Mouse (Mus musculus): ENCODE results near the gene Il6ra.

Gene Il6ra

DNA sequence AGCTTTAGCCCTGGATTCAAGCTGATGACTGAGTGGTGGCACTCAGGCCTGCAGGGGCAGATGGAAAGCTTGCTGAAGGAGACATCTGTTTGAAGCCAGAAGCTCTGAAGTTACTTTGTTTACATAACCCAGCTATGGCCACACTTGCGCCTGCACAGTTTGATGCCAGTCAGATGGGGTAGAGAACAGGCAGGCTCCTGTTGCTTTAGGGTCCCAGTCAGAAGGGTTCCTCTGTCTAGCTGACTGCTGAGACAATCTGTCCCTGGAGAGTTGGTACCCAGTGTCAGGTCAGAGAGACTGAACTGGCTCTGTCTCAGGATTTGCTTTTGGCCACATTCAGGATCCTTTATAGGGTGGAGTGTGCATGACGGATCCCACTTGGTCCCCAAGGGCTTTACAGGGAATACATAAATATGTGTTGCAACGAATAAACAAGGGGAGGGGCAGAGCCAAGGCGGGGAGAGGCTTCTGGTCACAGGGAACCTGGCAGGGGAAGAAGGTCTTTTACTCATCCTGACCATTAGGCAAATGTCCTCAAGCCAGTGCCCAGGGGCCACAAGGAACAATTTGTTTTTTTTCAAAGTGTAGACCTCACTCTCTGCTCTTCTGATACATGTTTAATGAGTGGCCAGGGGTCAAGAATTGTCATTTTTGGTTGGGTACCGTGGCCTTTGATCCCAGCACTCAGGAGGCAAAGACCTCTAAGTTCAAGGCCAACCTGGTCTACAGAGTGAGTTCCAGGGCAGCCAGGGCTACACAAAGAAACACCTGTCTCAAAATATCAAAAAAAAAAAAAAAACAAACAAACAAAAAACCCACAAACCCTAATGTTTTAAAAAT lies 3.1 kb downstream of the Il6ra start:
- DNase-seq (ENCODE audit: low spot score) = no peak

DNA sequence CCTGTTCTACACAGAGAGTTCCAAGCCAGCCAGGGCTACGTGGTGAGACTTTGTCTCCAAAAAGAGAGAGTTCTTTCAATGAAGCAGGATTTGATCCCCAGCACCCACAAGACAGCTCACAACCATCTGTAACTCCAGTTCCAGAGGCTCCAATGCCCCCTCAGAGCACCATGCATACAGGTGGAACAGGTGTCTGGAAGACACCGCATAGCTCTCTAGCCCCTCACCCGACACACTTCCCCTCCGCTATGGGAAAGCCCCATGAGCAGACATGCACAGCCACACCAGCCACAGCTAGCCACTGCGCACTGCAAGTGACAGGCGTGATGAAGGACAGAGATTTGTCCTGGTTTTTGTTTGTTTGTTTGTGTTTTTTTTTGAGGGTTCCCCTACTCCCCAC lies 4.2 kb downstream of the Il6ra start:
- no peak for DNase-seq (ENCODE audit: low spot score)

DNA sequence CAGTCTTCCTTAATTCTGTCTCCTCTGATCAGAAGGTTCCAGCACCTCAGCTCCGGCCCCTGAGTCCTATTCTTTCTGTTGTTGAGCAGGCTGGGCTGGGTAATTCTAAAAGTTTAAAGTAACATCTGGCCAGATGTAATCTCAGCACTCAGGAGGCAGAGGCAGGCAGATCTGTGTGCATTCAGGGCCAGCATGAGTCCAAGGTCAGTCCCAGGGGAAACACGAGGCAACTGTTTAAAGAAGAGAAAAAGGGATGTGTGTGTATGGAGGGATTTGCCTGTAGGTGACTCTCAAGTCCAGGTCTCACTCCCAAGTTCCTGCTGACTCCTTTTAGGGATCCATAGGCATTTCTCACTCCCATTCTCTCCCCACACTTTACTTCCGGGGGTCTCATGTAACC lies 5.2 kb downstream of the Il6ra start:
- no peak for DNase-seq (ENCODE audit: low spot score)

DNA sequence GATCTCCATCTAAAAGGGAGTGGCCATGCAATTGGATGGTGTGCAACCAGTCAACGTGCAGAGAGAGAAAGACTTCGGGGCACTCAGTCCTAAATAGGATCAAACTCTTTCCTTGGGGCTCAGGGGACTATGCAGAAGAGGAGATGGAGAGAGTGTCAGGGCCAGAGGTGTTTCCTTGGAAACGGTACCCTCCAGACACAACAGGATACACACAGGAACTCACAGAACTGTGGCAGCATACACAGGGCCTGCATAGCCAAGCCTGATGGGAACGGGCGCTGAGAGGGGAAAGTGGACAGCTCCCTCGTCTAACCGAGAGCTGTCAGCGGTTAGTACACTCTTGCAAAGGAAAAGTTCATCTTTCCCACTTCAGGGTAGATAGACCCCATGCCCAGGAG lies 13.5 kb downstream of the Il6ra start:
- no peak for DNase-seq (ENCODE audit: low spot score)

DNA sequence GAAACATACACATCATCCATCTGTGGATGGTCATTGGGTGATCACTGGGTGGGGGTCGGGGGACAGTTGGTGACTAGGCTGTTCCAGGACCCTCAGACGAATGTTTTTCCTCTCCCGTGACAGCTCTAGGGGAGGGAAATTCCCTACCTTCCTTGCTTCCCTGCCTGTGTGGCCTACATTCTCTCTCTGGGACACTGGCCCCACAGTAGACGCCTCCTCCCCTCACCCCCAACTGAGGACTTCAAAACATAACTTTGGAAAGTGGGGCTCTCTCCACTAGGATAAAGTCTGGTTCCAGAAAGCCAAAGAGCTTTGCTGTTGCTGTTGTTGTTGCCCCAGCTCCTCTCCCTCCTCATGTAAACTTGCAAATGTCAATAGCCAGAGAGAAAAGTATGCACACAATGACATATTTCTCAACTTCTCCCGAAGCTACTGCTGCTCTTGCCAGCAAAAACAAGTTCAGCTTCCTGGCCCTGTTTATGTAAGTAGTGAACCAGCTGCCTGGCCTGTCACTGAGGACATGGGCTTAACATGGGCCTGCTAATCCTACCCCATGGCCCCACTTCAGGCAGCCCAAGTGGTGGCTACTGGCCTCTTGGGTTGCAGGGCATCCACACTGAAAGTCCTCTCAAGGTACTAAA lies 14.0 kb downstream of the Il6ra start:
- DNase-seq (ENCODE audit: low spot score) = no peak

DNA sequence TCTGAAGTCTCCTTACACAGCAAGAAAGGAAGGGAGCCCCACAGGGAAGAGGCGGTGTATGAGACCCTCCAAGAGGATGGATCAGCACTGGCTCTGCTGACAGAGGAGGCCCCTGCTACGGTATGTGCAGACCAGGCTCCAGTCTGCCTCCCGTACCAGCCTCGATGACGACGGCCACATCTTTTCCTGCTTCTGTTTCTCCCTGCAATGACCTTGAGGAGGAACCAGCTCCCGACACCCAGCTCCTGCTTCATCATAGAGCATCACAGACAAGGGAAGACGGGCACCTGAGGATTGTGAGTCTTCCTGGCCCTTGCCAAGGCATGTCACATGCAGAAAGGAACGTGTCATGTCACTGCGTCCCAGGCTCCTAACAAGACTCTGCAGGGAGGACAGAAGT lies 15.0 kb downstream of the Il6ra start:
- DNase-seq (ENCODE audit: low spot score) = no peak

DNA sequence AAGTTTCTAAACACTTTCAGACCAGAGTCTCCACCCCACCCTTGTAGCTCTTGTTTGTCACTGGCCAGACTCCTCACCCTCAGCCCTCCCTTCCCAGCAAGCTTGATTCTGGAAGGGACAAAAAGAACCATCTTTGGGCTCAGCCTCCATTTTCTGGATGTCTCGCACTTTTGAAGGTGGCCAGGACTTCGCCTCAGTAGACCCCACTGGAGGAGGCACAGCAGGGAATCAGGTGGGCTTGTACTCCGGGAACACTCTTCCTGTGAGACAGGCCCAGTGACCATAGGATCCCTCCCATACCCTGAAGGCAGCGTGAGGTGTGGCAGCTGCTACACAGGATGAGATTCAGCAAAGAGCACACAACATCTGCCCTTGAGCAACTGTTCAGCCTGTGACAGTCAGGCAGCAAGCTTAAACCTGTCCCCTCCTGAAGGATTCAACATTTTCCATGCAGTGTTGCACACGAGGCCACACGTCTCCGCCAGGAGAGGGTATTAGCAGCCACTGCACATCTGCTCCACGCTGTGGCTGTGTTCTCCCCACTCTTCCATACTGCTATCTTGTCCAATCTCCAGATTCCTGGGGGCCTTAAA lies 15.7 kb downstream of the Il6ra start:
- DNase-seq (ENCODE audit: low spot score) = no peak

DNA sequence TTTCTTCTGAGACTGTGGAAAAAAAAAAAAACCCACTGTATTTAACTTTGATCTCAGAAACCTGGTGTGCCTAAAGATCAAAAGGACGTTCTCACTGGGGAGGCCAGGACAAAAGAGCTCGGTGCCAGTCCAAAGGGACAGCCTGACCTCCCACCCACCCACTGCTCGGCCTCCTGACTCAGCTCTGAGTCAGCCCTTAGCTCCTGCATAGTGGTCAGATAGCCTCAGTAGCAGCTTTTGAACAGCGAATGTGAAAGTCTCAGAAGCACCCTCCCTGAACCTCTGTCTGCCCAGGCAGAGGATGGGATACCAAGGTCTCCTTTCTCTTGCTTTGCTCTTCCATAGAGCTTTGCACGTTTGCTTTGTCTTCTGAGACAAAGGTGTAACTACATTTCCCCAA lies 16.4 kb downstream of the Il6ra start:
- no peak for DNase-seq (ENCODE audit: low spot score)

DNA sequence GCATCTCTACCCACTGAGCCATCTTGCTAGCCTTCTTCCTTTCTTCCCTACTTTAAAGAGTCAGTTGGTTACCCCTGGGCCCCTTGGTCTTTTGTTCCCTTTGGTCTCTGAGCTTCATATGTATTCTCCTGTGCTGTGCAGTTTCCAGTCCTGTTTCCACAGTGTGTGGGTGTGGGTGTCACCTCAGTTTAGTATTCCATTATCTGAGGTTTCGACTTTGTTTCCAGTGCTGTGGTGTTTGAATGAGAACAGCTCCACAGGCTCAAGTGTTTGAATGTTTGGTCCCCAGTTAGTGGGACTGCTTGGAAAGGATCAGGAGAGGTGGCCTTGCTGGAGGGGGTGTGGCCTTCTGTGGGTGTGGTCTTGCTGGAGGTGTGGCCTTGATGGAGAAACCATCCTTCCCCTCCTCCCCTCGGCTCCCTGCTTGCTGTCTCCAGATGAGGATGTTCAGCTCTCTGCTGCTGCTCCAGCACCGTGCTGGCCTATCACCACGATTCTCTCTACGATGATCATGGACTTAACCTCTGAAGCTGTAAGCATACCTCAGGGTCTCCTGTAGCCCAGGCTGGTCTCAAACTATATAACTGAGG lies 20.4 kb downstream of the Il6ra start:
- DNase-seq (ENCODE audit: low spot score) = no peak

DNA sequence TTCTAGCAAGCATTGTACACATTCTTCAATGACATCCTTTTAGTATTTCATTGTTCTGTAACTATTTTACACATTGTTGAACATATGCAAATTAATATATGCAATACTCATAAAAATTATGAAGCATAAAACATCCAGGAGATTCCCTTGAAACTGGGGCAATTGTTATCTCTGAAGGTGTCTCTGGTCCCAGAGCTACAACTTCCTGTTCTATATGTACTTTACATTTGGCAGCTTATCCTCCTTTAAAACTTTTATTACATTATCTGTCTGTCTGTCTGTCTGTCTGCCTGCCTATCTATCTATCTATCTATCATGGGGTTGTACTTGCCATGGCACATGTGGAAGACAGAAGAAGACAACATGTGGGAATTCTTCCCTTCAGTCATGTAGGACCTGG lies 21.3 kb downstream of the Il6ra start:
- DNase-seq (ENCODE audit: low spot score) = no peak

DNA sequence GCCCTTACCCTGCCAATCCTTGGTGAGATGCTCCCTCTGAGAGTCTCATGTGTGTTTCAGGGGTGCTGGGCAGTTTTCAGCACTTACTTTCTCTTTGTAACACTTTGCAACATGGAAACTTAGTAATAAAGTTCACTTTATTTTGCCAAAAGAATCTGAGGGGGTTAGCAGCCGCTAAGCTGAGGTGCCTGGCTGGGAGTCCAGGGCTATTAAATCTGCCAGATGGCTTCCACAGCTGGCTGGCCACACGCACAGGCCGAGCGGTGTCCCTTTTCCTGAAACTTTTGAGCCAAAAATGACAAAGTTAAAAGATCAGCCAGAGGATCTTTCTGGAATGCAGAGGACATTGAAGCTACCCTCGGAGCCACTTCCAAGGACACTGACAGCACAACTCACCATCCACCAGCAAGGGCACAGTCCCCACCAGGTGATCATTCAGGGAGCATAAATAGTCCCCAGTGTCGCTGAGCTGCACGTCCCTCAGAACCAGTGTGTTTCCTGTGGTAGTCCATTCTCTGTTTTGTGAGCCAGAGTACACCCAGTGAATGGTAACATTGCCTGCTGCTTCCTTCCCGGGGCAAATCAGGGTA lies 23.1 kb downstream of the Il6ra start:
- DNase-seq (ENCODE audit: low spot score) = no peak

DNA sequence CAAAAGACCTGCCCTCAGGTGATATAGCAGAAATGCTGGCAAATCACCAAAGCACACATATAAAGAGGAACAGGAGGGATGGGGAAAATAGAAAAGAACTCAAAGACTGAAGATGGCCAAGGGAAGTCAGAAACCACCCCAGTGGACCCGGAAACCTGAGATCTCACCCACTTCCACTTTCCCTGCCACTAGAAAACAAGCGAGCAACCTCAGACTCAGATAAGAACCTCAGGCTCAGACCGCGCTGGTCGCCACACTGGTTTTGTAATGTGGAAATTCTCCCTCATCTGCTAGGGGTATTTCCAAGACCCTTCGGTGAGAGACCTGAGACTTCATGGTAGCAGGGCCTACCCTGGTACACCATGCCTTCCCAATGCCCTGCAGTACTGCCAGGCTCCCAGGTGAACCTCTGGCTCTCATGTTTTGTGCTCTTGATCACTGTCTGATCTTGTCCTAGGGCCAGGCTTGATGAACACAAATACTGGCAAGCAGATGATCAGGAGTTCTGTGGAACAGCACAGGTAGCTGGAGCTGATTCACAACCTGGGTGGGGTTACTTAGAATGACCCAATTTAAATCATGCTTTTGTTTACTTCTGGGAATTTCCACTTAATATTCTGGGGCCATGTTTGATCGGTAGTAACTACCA lies 25.3 kb downstream of the Il6ra start:
- DNase-seq (ENCODE audit: low spot score) = no peak

DNA sequence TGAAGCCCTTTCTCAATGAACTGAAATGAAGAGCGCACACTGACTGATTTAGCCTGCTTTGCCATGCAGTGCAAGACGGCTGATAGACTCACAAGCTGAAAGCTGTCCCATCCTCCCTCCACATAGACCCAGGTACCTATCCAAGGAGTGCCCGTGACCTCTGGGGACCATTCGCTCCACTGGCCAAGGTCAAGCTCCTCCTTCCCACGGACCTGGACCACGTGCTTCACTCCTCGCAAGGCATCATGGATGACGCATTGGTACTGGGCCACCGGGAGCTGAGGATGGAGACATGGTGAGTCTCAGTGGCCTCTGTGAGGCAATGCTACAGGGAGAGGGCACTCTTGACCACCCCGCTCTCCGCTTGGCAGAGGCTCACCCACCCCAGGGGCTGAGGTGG lies 27.2 kb downstream of the Il6ra start:
- DNase-seq (ENCODE audit: low spot score) = no peak

DNA sequence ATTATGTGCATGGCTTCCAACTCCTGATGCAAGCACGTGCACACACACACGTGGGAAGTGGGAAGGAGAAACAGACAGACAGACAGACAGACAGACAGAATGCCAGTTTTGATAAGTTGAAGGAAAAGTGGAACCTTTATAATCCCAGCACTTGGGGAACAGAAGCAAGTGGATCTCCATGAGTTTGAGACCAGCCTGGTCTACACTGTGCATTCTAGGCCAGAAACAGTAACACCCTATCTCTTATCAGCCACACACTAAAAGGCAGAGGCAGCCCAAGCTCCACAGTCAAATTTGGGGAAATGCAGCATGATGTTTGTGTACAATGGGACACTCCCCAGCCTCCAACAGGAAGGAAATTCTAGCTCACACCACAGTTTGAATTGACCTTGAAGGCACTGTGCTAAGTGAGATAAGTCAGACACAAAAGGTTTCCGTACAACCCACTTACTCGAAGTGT lies 29.4 kb downstream of the Il6ra start:
- DNase-seq (ENCODE audit: low spot score) = no peak

DNA sequence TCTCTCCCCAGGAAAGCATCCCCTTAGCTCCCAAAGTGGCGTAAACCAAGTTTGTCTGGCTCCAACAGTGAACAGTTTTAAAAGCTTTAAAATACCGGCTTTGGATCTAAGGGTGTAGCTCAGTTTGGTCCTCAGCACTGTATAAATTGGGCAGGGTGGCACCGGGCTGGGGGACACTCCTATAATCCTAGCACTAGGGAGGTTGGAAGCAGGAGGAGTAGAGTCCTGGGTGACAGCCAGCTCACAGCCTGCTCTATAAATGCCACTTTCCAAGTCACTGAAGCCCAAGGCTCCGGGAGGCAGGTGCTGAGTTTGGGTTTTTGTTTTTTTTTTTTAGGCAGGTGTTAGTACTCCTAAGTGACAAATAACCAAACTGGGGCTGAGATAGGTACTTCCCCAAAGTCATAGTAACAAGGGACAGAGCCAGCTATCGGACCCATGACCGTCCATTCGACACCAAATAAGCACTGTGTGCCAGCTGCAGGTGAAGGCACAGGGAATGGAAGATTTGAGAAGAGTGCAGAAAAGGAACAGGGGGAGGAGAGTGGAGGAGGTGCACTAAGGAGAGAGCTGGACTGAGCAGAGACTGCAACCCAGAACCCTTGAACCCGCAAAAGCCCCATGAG lies 30.3 kb downstream of the Il6ra start:
- no peak for DNase-seq (ENCODE audit: low spot score)

DNA sequence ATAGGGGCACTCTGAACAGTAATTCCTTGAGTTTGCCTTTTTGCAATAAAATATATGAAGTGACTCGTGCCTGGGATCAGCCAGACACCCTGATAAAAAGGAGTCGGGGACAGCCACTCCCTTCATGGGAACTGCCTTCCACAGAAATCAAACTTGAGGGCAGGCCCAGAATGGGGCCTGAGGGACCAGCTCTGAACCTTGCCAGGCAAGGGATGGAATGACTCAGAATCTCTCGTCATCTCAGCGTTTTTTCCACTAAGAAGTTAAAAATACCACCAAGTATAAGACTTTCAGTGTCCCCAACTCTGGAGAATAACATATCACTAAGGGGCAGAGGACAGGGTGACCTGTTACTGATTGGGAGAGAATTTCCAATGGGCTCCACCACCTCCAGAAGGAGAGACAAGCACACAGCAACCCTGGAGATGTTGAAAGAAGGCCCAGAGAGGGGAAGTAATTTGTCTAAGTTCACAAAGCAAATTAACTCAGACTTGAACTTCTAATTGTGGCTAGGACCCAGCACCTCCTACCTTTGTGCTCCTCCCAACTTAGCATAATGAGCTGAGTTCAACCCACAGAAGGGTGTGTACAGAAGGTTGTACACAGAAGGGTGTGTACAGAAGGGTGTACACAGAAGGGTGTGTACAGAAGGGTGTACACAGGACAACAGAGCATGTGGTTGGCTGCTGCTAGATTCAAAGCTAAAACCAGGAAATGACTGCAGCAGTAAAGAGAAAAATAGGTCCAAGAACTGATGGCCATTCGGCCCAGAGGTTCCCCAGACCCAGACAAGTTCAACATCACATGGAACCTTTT lies 32.8 kb downstream of the Il6ra start:
- no peak for DNase-seq (ENCODE audit: low spot score)

DNA sequence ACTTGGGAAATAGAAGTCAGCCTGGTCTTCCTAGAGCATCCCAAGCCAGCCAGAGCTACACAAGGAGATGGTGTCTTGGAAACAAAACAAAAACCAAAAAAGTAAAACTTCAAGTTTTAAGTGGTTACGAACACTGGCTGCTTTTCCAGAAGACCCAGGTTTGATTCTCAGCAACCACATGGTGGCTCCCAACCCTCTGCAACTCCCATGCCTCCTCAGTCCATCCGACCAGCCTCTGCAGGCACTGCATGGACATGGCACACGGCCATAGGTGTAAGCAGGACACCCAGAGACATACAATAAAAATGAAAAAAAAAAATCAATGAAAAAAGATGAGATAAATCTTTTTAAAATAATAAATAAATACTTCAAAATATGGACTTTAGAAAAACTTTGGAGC lies 33.7 kb downstream of the Il6ra start:
- no peak for DNase-seq (ENCODE audit: low spot score)

DNA sequence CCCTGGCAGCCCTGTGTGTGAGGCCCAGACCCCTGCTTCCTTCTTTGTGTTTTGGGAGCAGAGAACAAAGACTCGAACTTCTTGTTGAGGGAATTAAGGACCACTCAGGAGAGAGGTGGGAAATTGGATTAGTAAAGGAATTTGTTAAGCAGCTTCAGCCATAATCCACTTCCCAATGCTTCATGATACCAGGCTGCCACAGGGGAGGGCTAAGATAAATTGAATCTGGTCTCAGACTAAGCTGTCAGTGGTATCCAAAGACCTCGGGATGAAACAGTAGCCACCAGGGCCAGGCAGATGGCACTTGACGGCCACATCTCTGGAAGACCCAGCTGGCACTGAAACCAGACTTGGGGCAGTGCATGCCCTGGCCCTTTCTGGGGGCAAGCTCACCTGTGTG lies 34.5 kb downstream of the Il6ra start:
- DNase-seq (ENCODE audit: low spot score) = no peak

DNA sequence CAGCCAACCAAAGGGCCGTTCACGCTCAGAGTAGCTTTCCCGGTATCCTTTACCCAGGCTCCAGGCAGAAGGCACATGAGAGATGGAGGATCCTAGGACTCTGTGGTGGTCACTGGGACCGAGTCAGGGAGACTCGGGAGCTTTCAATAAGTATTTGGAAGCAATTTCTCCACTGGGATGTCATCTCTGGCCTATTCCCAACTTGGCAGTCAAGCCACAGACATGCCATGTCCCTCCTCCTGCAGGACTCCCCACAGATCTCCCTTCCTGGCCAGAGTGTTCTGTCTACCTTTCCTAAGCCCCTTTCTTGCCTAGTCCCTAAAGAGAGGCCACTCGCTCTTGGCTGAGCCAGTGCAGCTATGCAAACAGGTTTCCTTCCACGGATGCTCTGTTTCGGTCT lies 35.9 kb downstream of the Il6ra start:
- no peak for DNase-seq (ENCODE audit: low spot score)

DNA sequence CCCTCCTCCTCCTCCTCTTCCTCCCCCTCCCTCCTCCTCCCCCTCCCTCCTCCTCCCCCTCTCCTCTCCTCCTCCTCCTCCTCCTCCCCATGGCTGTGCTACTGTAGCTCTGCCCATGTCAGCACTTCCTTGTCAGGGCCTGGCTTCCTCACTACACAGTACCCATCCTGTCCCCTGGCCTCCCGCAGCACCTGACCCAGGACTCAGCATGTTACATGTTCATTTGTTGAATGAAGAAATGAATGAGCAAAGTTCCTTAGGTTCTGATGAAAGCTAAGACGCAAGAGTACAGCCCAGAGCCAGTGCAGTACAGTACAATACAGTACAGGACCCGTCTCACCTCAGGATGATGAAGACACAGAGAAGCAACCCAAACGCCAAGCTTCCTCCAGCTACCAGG lies 36.5 kb downstream of the Il6ra start:
- no peak for DNase-seq (ENCODE audit: low spot score)

DNA sequence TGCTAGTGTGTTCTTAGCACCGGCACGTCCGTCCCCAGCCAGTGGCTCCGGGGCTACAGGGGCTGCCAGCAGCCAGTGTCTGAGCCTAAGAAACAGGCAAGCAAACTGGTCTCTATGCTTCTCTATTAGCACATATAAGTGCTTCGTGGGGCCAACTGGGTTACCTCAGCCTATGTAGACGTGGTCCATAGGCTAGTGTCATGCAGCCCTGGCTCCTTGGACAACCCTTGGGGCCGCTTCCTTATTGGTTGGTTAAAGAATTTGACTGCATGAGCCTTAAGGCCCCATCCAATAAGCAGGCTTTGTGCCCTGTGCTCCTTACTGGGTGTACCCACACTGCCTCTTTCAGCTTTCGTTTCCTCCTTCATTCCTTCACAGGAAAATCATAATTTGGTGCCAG lies 37.2 kb downstream of the Il6ra start:
- DNase-seq (ENCODE audit: low spot score) = no peak

All from layer of hippocampus, adult 9-10 months (tissue).